Mouse (Mus musculus) large intestine, adult 2 months (tissue): ENCODE measurements around the gene Ola1. TPM values are rescaled to one million over a fixed set of nuclear protein-coding genes. Genes with fewer than 3 reads are reported as not detected.
A peak's percentile ranks its signal among the peaks of the same experiment; 100 is the strongest.

Source experiments
- DNase-seq: peaks from one replicate; pipeline ENCODE4 v3.0.0-alpha.2; 2012; ENCODE audit warnings: low read depth, low spot score
- WGBS: fragments of 180-500 bp; shearing (Covaris S2); methylation state at CpG from one replicate; pipeline ENCODE4 v1.1.7; 2018; 5-methylcytosine and 5-hydroxymethylcytosine counted together
- polyA plus RNA-seq: library from polyadenylated mRNA; depleted of rRNA; stranded (reverse); fragments of >200 nt; gene quantifications from 2 replicates; pipeline ENCODE4 v1.2.3, GENCODE M21; 2012

The Ola1 gene
- polyA plus RNA-seq, 1 experiment: 9.5 TPM

GRCm38 (mm10) chr2:73071201-73071600, 147.5 kb downstream of the Ola1 start:
- 79% methylated on average over 2 of the region's 2 CpGs for WGBS
- DNase-seq: no peak

- no peak for DNase-seq
- 81% methylated on average over 10 of the region's 10 CpGs for WGBS
Observed at GRCm38 (mm10) chr2:73070449-73071076, 148.2 kb downstream of the Ola1 start.

GRCm38 (mm10) chr2:73069223-73069825, 149.4 kb downstream of the Ola1 start:
- WGBS: 89% methylated on average over 7 of the region's 7 CpGs
- DNase-seq: no peak

GRCm38 (mm10) chr2:73066307-73067167, 152.2 kb downstream of the Ola1 start:
- 56% methylated on average over 20 of the region's 20 CpGs for WGBS
- no peak for DNase-seq

- 77% methylated on average over 14 of the region's 14 CpGs for WGBS
- no peak for DNase-seq
Observed at GRCm38 (mm10) chr2:73063911-73064619, 154.7 kb downstream of the Ola1 start.

GRCm38 (mm10) chr2:73060259-73060585, 158.5 kb downstream of the Ola1 start:
- WGBS: 41% methylated on average over 6 of the region's 6 CpGs

GRCm38 (mm10) chr2:73059550-73060258, 159.0 kb downstream of the Ola1 start:
- 17% methylated on average over 12 of the region's 12 CpGs for WGBS
- no peak for DNase-seq

More at GRCm38 (mm10) chr2:73060259-73060585, 158.5 kb downstream of the Ola1 start:
- no peak for DNase-seq

- DNase-seq: peak; percentile 36
- WGBS: 32% methylated on average over 1 of the region's 1 CpGs
Observed at GRCm38 (mm10) chr2:73058344-73058743, 160.4 kb downstream of the Ola1 start.

- 93% methylated on average over 2 of the region's 2 CpGs for WGBS
- DNase-seq: no peak
Observed at GRCm38 (mm10) chr2:73057589-73057988, 161.1 kb downstream of the Ola1 start.

- WGBS: 37% methylated on average over 17 of the region's 17 CpGs
- peak; percentile 48 for DNase-seq
Observed at GRCm38 (mm10) chr2:73056090-73056956, 162.4 kb downstream of the Ola1 start.

- no peak for DNase-seq
- WGBS: 87% methylated on average over 9 of the region's 9 CpGs
Observed at GRCm38 (mm10) chr2:73053791-73054490, 164.8 kb downstream of the Ola1 start.

- WGBS: 90% methylated on average over 8 of the region's 8 CpGs
- no peak for DNase-seq
Observed at GRCm38 (mm10) chr2:73050401-73050800, 168.3 kb downstream of the Ola1 start.

- WGBS: 78% methylated on average over 4 of the region's 4 CpGs
- no peak for DNase-seq
Observed at GRCm38 (mm10) chr2:73049977-73050376, 168.7 kb downstream of the Ola1 start.

GRCm38 (mm10) chr2:73049001-73049684, 169.6 kb downstream of the Ola1 start:
- no peak for DNase-seq
- WGBS: 76% methylated on average over 6 of the region's 6 CpGs

GRCm38 (mm10) chr2:73047061-73047741, 171.5 kb downstream of the Ola1 start:
- 50% methylated on average over 24 of the region's 24 CpGs for WGBS
- peak; percentile 58 for DNase-seq

GRCm38 (mm10) chr2:73046576-73046975, 172.1 kb downstream of the Ola1 start:
- DNase-seq: no peak
- WGBS: 66% methylated on average over 10 of the region's 10 CpGs

GRCm38 (mm10) chr2:73045505-73045904, 173.2 kb downstream of the Ola1 start:
- DNase-seq: no peak
- WGBS: 68% methylated on average over 5 of the region's 5 CpGs
